Mouse (Mus musculus): ENCODE results near the gene Stpg1. TPM values are rescaled to one million over a fixed set of nuclear protein-coding genes. Genes with fewer than 3 reads are reported as not detected.

The Stpg1 gene
- polyA plus RNA-seq, 2 experiments: 0.02 TPM; not detected in 1

DNA sequence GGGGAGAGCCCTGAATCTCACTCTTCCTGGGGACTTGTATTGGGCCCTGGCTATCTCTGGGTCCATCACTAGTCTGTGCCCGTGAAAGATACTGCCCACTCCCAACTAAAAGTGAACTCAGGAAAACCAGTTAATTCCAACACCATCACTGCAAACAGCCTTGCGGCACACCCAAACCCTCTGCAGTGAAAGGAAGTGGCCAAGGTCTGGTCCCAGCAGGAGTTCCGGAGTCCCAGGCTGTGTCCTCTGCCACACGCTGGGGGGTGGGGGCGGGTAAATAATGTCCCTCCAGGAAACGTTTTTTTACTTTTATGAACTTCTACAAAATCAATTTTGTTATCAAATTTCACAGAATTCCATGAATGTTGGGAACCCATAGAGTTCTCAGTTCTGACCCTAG is 85.1 kb downstream of the Stpg1 start:
- no peaks in the 10 kb centered on the region for H3K9me3 ChIP-seq (ENCODE audit: control insufficient read depth, low read length)
- WGBS (ENCODE audit: insufficient replicate concordance): 25% methylated on average over 6 of the region's 6 CpGs
- no peaks in the 10 kb centered on the region for H3K36me3 ChIP-seq (replicated peaks; ENCODE audit: control insufficient read depth, insufficient read depth, low read depth)
- H3K4me2 ChIP-seq (ENCODE audit: low read depth): no peak overlapping the region
- TF ChIP-seq EP300 (IDR thresholded peaks at IDR 0.05; ENCODE audit: low read depth) (no peak), CTCF (IDR thresholded peaks at IDR 0.05; ENCODE audit: low read depth) (no peak)
- peaks cover 3% of the 10 kb centered on the region; the same call in 1 of the 2 replicates for H3K27me3 ChIP-seq (ENCODE audit: control insufficient read depth, insufficient read depth, low read length)
- no peak overlapping the region for H3K9ac ChIP-seq (replicated peaks)
- ATAC-seq (ENCODE audit: insufficient read depth) (no peak), DNase-seq (ENCODE audit: low read depth in 3 of 3, low spot score in 3 of 3) (no peak)
- H3K4me3 ChIP-seq (ENCODE audit: insufficient read depth in 1 of 2, low read depth in 2 of 2, low read length in 2 of 2): no peak overlapping the region
- H3K4me1 ChIP-seq (replicated peaks; ENCODE audit: control insufficient read depth in 2 of 2, insufficient read depth in 2 of 2, low read length in 1 of 2): no peaks in the 10 kb centered on the region
- no peak overlapping the region for H3K27ac ChIP-seq

DNA sequence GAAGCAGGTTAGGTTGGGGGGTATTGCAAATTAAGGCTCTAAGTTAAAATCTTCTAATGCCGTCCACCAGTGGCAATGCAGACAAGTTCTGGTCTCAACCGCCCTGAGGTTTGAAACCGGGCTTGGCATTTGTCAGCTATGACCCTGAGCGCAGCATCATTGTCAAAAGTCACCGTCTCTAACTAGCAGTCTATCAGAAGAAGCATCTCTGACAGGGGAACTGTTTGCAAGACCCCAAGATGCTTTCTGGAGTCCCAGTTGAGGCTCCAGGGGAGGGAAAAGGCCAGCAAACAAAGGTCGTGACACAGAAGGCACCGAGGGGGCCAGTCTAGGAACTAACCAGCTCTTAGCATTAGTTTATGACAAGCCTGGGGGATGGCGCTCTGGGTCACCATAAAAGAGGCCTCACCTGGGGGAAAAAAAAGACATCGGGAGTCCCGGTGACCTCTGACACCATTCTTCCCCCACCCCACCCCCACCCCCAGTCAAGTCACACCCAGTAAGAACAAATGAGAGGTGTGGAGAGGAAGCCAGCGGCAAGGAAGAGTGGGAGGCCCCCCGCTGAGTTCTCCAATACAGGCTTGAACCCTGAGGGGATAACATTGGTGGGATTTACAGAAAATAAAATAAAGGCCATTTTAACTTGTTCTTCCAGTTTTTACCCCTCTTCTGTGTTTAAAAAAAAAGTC is 86.8 kb downstream of the Stpg1 start:
- Histone ChIP-seq H3K27me3 (ENCODE audit: control insufficient read depth, insufficient read depth, low read length) (no peaks in the 10 kb centered on the region), H3K4me2 (ENCODE audit: low read depth) (no peak overlapping the region), H3K4me1 (replicated peaks; ENCODE audit: control insufficient read depth in 2 of 2, insufficient read depth in 2 of 2, low read length in 1 of 2) (no peaks in the 10 kb centered on the region), H3K36me3 (replicated peaks; ENCODE audit: control insufficient read depth, insufficient read depth, low read depth) (no peaks in the 10 kb centered on the region), H3K27ac (no peak overlapping the region), H3K9me3 (ENCODE audit: control insufficient read depth, low read length) (no peaks in the 10 kb centered on the region), H3K4me3 (ENCODE audit: insufficient read depth in 1 of 2, low read depth in 2 of 2, low read length in 2 of 2) (no peak overlapping the region), H3K9ac (replicated peaks) (no peak overlapping the region)
- ATAC-seq (ENCODE audit: insufficient read depth) (no peak), DNase-seq (ENCODE audit: low read depth in 3 of 3, low spot score in 3 of 3) (no peak)
- TF ChIP-seq EP300 (IDR thresholded peaks at IDR 0.05; ENCODE audit: low read depth) (no peak), CTCF (IDR thresholded peaks at IDR 0.05; ENCODE audit: low read depth) (no peak)
- 32% methylated on average over 12 of the region's 12 CpGs for WGBS (ENCODE audit: insufficient replicate concordance)

DNA sequence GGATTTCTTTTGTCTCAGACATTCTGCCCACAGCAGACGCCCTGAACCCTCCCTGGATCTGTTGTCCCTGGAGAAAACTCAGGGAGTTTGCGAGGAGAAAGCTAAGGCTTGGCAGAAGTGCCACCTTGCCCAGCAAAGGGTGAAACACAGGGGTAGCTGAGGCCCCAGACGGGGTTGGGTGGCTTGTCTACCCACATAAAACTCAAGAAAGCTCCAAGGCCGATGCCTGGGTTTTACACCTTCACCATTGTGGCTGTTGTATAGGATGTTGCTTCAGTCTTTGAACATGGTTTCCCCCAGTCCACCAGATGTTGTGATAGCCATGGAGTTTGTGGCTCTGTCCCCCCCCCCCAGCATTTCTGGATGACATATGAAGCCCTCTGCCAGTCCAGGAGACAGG is 90.2 kb downstream of the Stpg1 start:
- Histone ChIP-seq H3K9ac (replicated peaks) (no peak overlapping the region), H3K36me3 (replicated peaks; ENCODE audit: control insufficient read depth, insufficient read depth, low read depth) (no peaks in the 10 kb centered on the region), H3K4me1 (replicated peaks; ENCODE audit: control insufficient read depth in 2 of 2, insufficient read depth in 2 of 2, low read length in 1 of 2) (no peaks in the 10 kb centered on the region), H3K4me2 (ENCODE audit: low read depth) (no peak overlapping the region), H3K9me3 (ENCODE audit: control insufficient read depth, low read length) (no peaks in the 10 kb centered on the region), H3K27ac (no peak overlapping the region), H3K27me3 (ENCODE audit: control insufficient read depth, insufficient read depth, low read length) (no peaks in the 10 kb centered on the region), H3K4me3 (ENCODE audit: insufficient read depth in 1 of 2, low read depth in 2 of 2, low read length in 2 of 2) (no peak overlapping the region)
- 35% methylated on average over 4 of the region's 4 CpGs for WGBS (ENCODE audit: insufficient replicate concordance)
- DNase-seq (ENCODE audit: low read depth in 3 of 3, low spot score in 3 of 3) (no peak), ATAC-seq (ENCODE audit: insufficient read depth) (no peak)
- no peak for TF ChIP-seq CTCF (IDR thresholded peaks at IDR 0.05; ENCODE audit: low read depth)
- no peak for TF ChIP-seq EP300 (IDR thresholded peaks at IDR 0.05; ENCODE audit: low read depth)

Small RNAs within 50 kb of the gene (microRNA-seq; reads per million reads assigned to microRNA genes)
- not detected for gene Gm25317

Other genes with a start within 250 kb of the Stpg1 start
- 29.7 and 40.8 TPM in 2 replicates for gene Clic4, start 222.0 kb upstream of the Stpg1 start, polyA plus RNA-seq (2012; rRNA removed)
- gene Clic4, start 222.0 kb upstream of the Stpg1 start, polyA plus RNA-seq (2014; fragmentation: Nextera tagmentation; extraction: Ambion mirVana): 65.8 and 76.5 TPM in 2 replicates
- 26.7 and 43.6 TPM in 2 replicates for gene Srrm1, start 141.5 kb upstream of the Stpg1 start, polyA plus RNA-seq (2012; rRNA removed)
- gene Srrm1, start 141.5 kb upstream of the Stpg1 start, polyA plus RNA-seq (2014; fragmentation: Nextera tagmentation; extraction: Ambion mirVana): 94.8 and 99.4 TPM in 2 replicates
- gene Ncmap, start 96.6 kb upstream of the Stpg1 start, polyA plus RNA-seq (2012; rRNA removed): 0.04 and 0.08 TPM in 2 replicates
- gene Ncmap, start 96.6 kb upstream of the Stpg1 start, polyA plus RNA-seq (2014; fragmentation: Nextera tagmentation; extraction: Ambion mirVana): 0.06 TPM in 1 of 2 replicates, not detected in the other
- gene Rcan3, start 60.9 kb upstream of the Stpg1 start, polyA plus RNA-seq (2012; rRNA removed): 1.7 and 2.2 TPM in 2 replicates
- 2.8 and 3.1 TPM in 2 replicates for gene Rcan3, start 60.9 kb upstream of the Stpg1 start, polyA plus RNA-seq (2014; fragmentation: Nextera tagmentation; extraction: Ambion mirVana)
- 2.9 and 3.2 TPM in 2 replicates for gene Nipal3, start 248 bp downstream of the Stpg1 start, polyA plus RNA-seq (2012; rRNA removed)
- 2.5 and 3.9 TPM in 2 replicates for gene Nipal3, start 248 bp downstream of the Stpg1 start, polyA plus RNA-seq (2014; fragmentation: Nextera tagmentation; extraction: Ambion mirVana)
- gene Grhl3, start 78.8 kb downstream of the Stpg1 start, polyA plus RNA-seq (2012; rRNA removed): 0.13 and 0.14 TPM in 2 replicates
- 0.11 and 0.15 TPM in 2 replicates for gene Grhl3, start 78.8 kb downstream of the Stpg1 start, polyA plus RNA-seq (2014; fragmentation: Nextera tagmentation; extraction: Ambion mirVana)
- gene Ifnlr1, start 191.5 kb downstream of the Stpg1 start, polyA plus RNA-seq (2012; rRNA removed): 0.10 and 0.13 TPM in 2 replicates
- gene Ifnlr1, start 191.5 kb downstream of the Stpg1 start, polyA plus RNA-seq (2014; fragmentation: Nextera tagmentation; extraction: Ambion mirVana): 0.06 and 0.09 TPM in 2 replicates
- gene Il22ra1, start 233.4 kb downstream of the Stpg1 start, polyA plus RNA-seq (2012; rRNA removed): 0.98 and 1.3 TPM in 2 replicates
- 0.36 and 0.54 TPM in 2 replicates for gene Il22ra1, start 233.4 kb downstream of the Stpg1 start, polyA plus RNA-seq (2014; fragmentation: Nextera tagmentation; extraction: Ambion mirVana)